Mouse (Mus musculus) midbrain, embryonic 12.5 days (tissue): ENCODE measurements at regions not wholly inside any gene's neighbourhood (a gene's known extent, or its start where the extent isn't known, plus 50 kb on each side); places are given as distances from the start of the nearest gene placed in this dataset. TPM values are rescaled to one million over a fixed set of nuclear protein-coding genes. Genes with fewer than 3 reads are reported as not detected.

Experiments
- ATAC-seq: fragments of 200-750 bp; cut with Nextera tagmentation; 2 replicates; pipeline ENCODE4 v1.8.0; 2017; ENCODE audit warnings: low read depth, moderate TSS enrichment, moderate library complexity; ENCODE audit not compliant: low FRiP score
- H3K27ac ChIP-seq: fragments of 300-500 bp; sonication (generic); replicated peaks from 2 replicates; pipeline ENCODE4 v1.5.1; 2016; ENCODE audit warnings: mild to moderate bottlenecking
- H3K27me3 ChIP-seq: fragments of 300-500 bp; sonication (generic); 2 replicates; pipeline ENCODE4 v1.6.1; 2016; ENCODE audit warnings: mild to moderate bottlenecking
- H3K36me3 ChIP-seq: fragments of 300-500 bp; sonication (generic); 2 replicates; pipeline ENCODE4 v1.6.1; 2016
- H3K4me1 ChIP-seq: fragments of 300-500 bp; sonication (generic); 2 replicates; pipeline ENCODE4 v1.6.1; 2016
- H3K4me2 ChIP-seq: fragments of 300-500 bp; sonication (generic); replicated peaks from 2 replicates; pipeline ENCODE4 v1.6.1; 2016; ENCODE audit warnings: mild to moderate bottlenecking, moderate library complexity
- H3K4me3 ChIP-seq: fragments of 300-500 bp; sonication (generic); 2 replicates; pipeline ENCODE4 v1.5.1; 2016; ENCODE audit warnings: mild to moderate bottlenecking
- H3K9ac ChIP-seq: fragments of 300-500 bp; sonication (generic); replicated peaks from 2 replicates; pipeline ENCODE4 v1.6.1; 2016; ENCODE audit warnings: mild to moderate bottlenecking, moderate library complexity
- H3K9me3 ChIP-seq: fragments of 300-500 bp; sonication (generic); 2 replicates; pipeline ENCODE4 v1.6.1; 2016; ENCODE audit warnings: mild to moderate bottlenecking
- WGBS: fragments of 180-500 bp; shearing (Covaris S2); methylation state at CpG from one replicate; pipeline ENCODE4 v1.1.7; 2016; 5-methylcytosine and 5-hydroxymethylcytosine counted together
- microRNA-seq: library from miRNA; unstranded; fragments of <30 nt; microRNA quantifications from one replicate; pipeline ENCODE4, GENCODE M21; 2017

GRCm38 (mm10) chr3:137801402-137802020, 62.8 kb upstream of the H2afz start:
- no peaks in the 10 kb centered on the region for H3K27me3 ChIP-seq
- no peak for ATAC-seq
- H3K4me3 ChIP-seq: no peak overlapping the region
- no peak overlapping the region for H3K9ac ChIP-seq
- H3K36me3 ChIP-seq: no peaks in the 10 kb centered on the region
- WGBS: 55% methylated on average over 6 of the region's 6 CpGs
- H3K27ac ChIP-seq: no peak overlapping the region
- no peaks in the 10 kb centered on the region for H3K9me3 ChIP-seq
- no peak overlapping the region for H3K4me2 ChIP-seq
- no peaks in the 10 kb centered on the region for H3K4me1 ChIP-seq

GRCm38 (mm10) chr3:137807423-137807822, 56.9 kb upstream of the H2afz start:
- H3K4me3 ChIP-seq: no peak overlapping the region
- no peaks in the 10 kb centered on the region for H3K36me3 ChIP-seq
- H3K9me3 ChIP-seq: no peaks in the 10 kb centered on the region
- no peak for ATAC-seq
- no peaks in the 10 kb centered on the region for H3K27me3 ChIP-seq
- WGBS: 76% methylated on average over 1 of the region's 1 CpGs
- H3K4me2 ChIP-seq: no peak overlapping the region
- H3K4me1 ChIP-seq: no peaks in the 10 kb centered on the region
- no peak overlapping the region for H3K27ac ChIP-seq
- no peak overlapping the region for H3K9ac ChIP-seq

- Histone ChIP-seq H3K4me1 (no peaks in the 10 kb centered on the region), H3K4me3 (no peak overlapping the region), H3K4me2 (no peak overlapping the region), H3K36me3 (no peaks in the 10 kb centered on the region), H3K9me3 (no peaks in the 10 kb centered on the region), H3K9ac (no peak overlapping the region), H3K27ac (no peak overlapping the region), H3K27me3 (no peaks in the 10 kb centered on the region)
- WGBS: 81% methylated on average over 5 of the region's 5 CpGs
- no peak for ATAC-seq
Observed at GRCm38 (mm10) chr3:137807913-137808684, 56.2 kb upstream of the H2afz start.

- H3K27ac ChIP-seq: no peak overlapping the region
- H3K4me1 ChIP-seq: no peaks in the 10 kb centered on the region
- ATAC-seq: no peak
- H3K27me3 ChIP-seq: no peaks in the 10 kb centered on the region
- 87% methylated on average over 3 of the region's 3 CpGs for WGBS
- no peaks in the 10 kb centered on the region for H3K9me3 ChIP-seq
- no peaks in the 10 kb centered on the region for H3K36me3 ChIP-seq
- H3K4me2 ChIP-seq: no peak overlapping the region
- no peak overlapping the region for H3K9ac ChIP-seq
- H3K4me3 ChIP-seq: no peak overlapping the region
Observed at GRCm38 (mm10) chr3:137810123-137810522, 54.2 kb upstream of the H2afz start.

Small RNA genes lying in the stretch of these regions (microRNA-seq; reads per million reads assigned to microRNA genes)
- not detected for gene Mir6380
